Mouse (Mus musculus) limb, embryonic 13.5 days (tissue): ENCODE results near the gene Rock2. TPM values are rescaled to one million over a fixed set of nuclear protein-coding genes. Genes with fewer than 3 reads are reported as not detected.

Experiments
- ATAC-seq: fragments of 200-750 bp; cut with Nextera tagmentation; 2 replicates; pipeline ENCODE4 v1.8.0; 2017; ENCODE audit warnings: low read depth, moderate number of reproducible peaks, moderate TSS enrichment; ENCODE audit not compliant: low FRiP score
- H3K27ac ChIP-seq: fragments of 300-500 bp; sonication (generic); 2 replicates; pipeline ENCODE4 v1.5.1; 2015; ENCODE audit warnings: inconsistent platforms, mild to moderate bottlenecking, moderate library complexity
- H3K27me3 ChIP-seq: fragments of 300-500 bp; sonication (generic); 2 replicates; pipeline ENCODE4 v1.6.1; 2015; ENCODE audit warnings: mild to moderate bottlenecking, inconsistent platforms
- H3K36me3 ChIP-seq: fragments of 300-500 bp; sonication (generic); 2 replicates; pipeline ENCODE4 v1.6.1; 2015; ENCODE audit warnings: inconsistent platforms, mild to moderate bottlenecking, moderate library complexity
- H3K4me1 ChIP-seq: fragments of 300-500 bp; sonication (generic); 2 replicates; pipeline ENCODE4 v1.6.1; 2015; ENCODE audit warnings: inconsistent platforms
- H3K4me2 ChIP-seq: fragments of 300-500 bp; sonication (generic); replicated peaks from 2 replicates; pipeline ENCODE4 v1.6.1; 2015; ENCODE audit warnings: inconsistent platforms, mild to moderate bottlenecking, moderate library complexity
- H3K4me3 ChIP-seq: fragments of 300-500 bp; sonication (generic); 2 replicates; pipeline ENCODE4 v1.5.1; 2015; ENCODE audit warnings: moderate library complexity, mild to moderate bottlenecking, inconsistent platforms
- H3K9ac ChIP-seq: fragments of 300-500 bp; sonication (generic); 2 replicates; pipeline ENCODE4 v1.6.1; 2015; ENCODE audit warnings: mild to moderate bottlenecking, inconsistent platforms
- H3K9me3 ChIP-seq: fragments of 300-500 bp; sonication (generic); 2 replicates; pipeline ENCODE4 v1.6.1; 2016; ENCODE audit warnings: inconsistent platforms
- WGBS: fragments of 180-500 bp; shearing (Covaris S2); methylation state at CpG from one replicate; pipeline ENCODE4 v1.1.7; 2015; 5-methylcytosine and 5-hydroxymethylcytosine counted together
- polyA plus RNA-seq: library from polyadenylated mRNA; unstranded; fragments of >200 nt; fragmentation: Nextera tagmentation; extraction: Ambion mirVana; gene quantifications from 2 replicates; pipeline ENCODE4 v1.2.1, GENCODE M21; 2015

Gene Rock2
- polyA plus RNA-seq, 1 experiment from 2014 or later = 14.9 TPM

- no peaks in the 10 kb centered on the region for H3K9me3 ChIP-seq
- H3K4me1 ChIP-seq = peaks cover 11% of the 10 kb centered on the region
- ATAC-seq = no peak
- WGBS = 93% methylated on average over 2 of the region's 2 CpGs
- H3K4me2 ChIP-seq = no peak overlapping the region
- peaks cover 24% of the 10 kb centered on the region for H3K27me3 ChIP-seq
- H3K27ac ChIP-seq = no peak overlapping the region
- no peak overlapping the region for H3K4me3 ChIP-seq
- peaks cover 6% of the 10 kb centered on the region for H3K36me3 ChIP-seq
- no peak overlapping the region for H3K9ac ChIP-seq
Observed at GRCm38 (mm10) chr12:16994291-16994690, 99.6 kb downstream of the Rock2 start.

- Histone ChIP-seq H3K4me3 (no peak overlapping the region), H3K9ac (no peak overlapping the region), H3K27ac (no peak overlapping the region), H3K4me1 (peaks cover 16% of the 10 kb centered on the region), H3K9me3 (no peaks in the 10 kb centered on the region), H3K36me3 (no peaks in the 10 kb centered on the region; the same call in 1 of the 2 replicates), H3K4me2 (no peak overlapping the region), H3K27me3 (peaks cover 39% of the 10 kb centered on the region)
- 88% methylated on average over 5 of the region's 5 CpGs for WGBS
- ATAC-seq = no peak
Observed at GRCm38 (mm10) chr12:16996281-16996680, 101.6 kb downstream of the Rock2 start.

DNA sequence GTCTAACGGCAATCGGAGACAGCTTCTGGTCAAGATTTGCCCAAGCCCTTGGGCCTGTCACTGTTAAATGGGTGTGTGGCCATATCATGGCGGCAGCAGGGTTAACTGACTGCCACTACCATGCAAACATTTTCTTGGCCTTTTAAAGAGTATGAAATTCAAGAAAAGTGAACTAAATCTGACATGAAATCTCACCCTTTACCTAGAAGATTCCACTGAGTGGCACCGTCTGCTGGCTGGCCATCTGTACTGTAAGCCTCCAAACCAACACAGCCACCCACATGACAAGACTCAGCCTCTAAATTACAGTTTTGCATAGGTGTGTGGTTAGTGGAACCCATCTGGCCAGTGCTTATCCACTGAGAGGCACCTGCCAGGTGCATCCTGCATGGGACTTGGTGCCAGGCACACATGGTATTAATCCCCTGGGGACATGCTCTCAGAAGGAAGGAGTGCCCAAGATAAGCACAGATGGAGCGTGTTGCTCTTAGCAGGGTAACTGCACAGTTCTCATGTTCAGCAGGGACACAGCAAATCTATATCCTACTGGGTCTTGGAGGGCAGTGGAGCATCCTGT is 102.3 kb downstream of the Rock2 start:
- no peak overlapping the region for H3K4me2 ChIP-seq
- WGBS = 87% methylated on average over 5 of the region's 5 CpGs
- peaks cover 16% of the 10 kb centered on the region for H3K4me1 ChIP-seq
- ATAC-seq = no peak
- no peaks in the 10 kb centered on the region for H3K9me3 ChIP-seq
- no peak overlapping the region for H3K9ac ChIP-seq
- H3K4me3 ChIP-seq = no peak overlapping the region
- H3K27ac ChIP-seq = no peak overlapping the region
- H3K36me3 ChIP-seq = no peaks in the 10 kb centered on the region
- peaks cover 46% of the 10 kb centered on the region for H3K27me3 ChIP-seq

DNA sequence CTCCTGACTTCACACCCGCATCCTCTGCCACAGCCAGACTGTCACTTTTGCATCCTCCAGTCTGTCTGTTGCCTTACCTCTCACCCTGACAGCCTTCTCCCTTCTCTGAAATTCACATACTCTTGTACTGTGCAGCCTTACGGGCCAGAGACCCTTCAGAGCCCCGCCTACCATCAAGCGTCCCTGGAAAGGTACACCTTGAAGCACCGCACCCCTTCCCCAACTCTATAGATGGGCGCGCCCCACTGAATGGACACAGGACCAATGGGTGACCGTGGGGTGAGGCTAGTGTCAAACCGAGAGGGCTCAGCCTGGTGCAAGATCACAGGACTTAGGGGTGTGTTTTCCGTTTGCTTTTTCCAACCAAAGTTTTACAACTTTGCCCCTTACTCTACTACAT is 104.5 kb downstream of the Rock2 start:
- 7% methylated on average over 10 of the region's 10 CpGs for WGBS
- Histone ChIP-seq H3K27ac (no peak overlapping the region), H3K4me2 (peak overlapping the region; percentile 89), H3K27me3 (peaks cover 48% of the 10 kb centered on the region), H3K36me3 (no peaks in the 10 kb centered on the region), H3K9me3 (no peaks in the 10 kb centered on the region), H3K4me1 (peaks cover 16% of the 10 kb centered on the region), H3K4me3 (peak overlapping the region; percentile 65), H3K9ac (peak overlapping the region; percentile 63)
- ATAC-seq = no peak

- peaks cover 16% of the 10 kb centered on the region for H3K4me1 ChIP-seq
- peaks cover 48% of the 10 kb centered on the region for H3K27me3 ChIP-seq
- peak within 1 kb of the TSS; percentile 65 for H3K4me3 ChIP-seq
- peak within 1 kb of the TSS; percentile 63 for H3K9ac ChIP-seq
- 2% methylated on average over 57 of the region's 57 CpGs for WGBS
- peak; percentile 92 for ATAC-seq
- no peaks in the 10 kb centered on the region for H3K36me3 ChIP-seq
- H3K9me3 ChIP-seq = no peaks in the 10 kb centered on the region
- H3K4me2 ChIP-seq = peak within 1 kb of the TSS; percentile 89
- no peak within 1 kb of the TSS for H3K27ac ChIP-seq
Observed at GRCm38 (mm10) chr12:16999739-17000497, 105.2 kb downstream of the Rock2 start, which contains the start of gene Pqlc3. Pqlc3 (minus strand) TSS chr12:17000408.

DNA sequence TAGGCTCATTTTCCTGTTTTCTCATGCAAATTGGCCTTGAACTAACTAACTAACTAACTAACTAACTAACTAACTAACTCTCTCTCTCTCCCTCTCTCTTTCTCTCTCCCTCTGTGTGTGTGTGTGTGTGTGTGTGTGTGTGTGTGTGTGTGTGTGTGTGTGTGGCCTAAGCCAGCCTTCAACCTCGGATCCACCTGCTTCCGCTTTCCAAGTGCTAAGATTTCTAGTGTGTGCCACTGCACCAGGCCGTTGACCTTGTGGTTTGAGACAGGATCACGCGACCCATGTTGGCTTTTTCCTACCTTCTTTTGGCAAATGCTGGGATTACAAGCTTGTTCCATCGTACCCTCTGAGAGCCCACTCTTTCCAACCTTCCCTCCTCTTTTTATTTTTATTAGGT is 105.9 kb downstream of the Rock2 start:
- Histone ChIP-seq H3K9ac (no peak overlapping the region), H3K27ac (no peak overlapping the region), H3K4me1 (peaks cover 16% of the 10 kb centered on the region), H3K9me3 (no peaks in the 10 kb centered on the region), H3K36me3 (no peaks in the 10 kb centered on the region), H3K4me3 (no peak overlapping the region), H3K4me2 (peak overlapping the region; percentile 89), H3K27me3 (peaks cover 48% of the 10 kb centered on the region)
- WGBS = 48% methylated on average over 6 of the region's 6 CpGs
- ATAC-seq = no peak

- ATAC-seq = no peak
- Histone ChIP-seq H3K4me2 (no peak overlapping the region), H3K4me3 (no peak overlapping the region), H3K27ac (no peak overlapping the region), H3K9ac (no peak overlapping the region), H3K9me3 (no peaks in the 10 kb centered on the region), H3K4me1 (peaks cover 16% of the 10 kb centered on the region), H3K36me3 (no peaks in the 10 kb centered on the region), H3K27me3 (peaks cover 48% of the 10 kb centered on the region)
- WGBS = 47% methylated on average over 4 of the region's 4 CpGs
Observed at GRCm38 (mm10) chr12:17001211-17001610, 106.5 kb downstream of the Rock2 start.

DNA sequence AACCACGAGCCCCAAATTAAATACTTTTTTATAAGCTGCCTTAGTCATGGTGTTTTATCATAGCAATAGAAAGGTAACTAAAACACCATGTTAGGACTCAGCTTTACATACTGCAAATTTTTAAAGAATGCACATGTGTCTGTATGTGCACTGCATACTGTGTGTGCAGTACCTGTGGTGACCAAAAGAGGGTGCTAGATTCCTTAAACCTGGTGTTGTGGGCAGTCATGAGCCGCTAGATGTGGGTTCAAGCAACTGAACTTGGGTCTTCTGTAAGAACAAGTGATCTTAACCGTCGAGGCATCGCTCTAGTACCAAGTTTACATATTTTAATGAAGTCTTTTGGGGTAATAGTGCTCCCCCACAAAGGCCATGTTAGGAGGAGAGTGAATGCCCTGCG is 114.8 kb downstream of the Rock2 start:
- no peak overlapping the region for H3K9ac ChIP-seq

DNA sequence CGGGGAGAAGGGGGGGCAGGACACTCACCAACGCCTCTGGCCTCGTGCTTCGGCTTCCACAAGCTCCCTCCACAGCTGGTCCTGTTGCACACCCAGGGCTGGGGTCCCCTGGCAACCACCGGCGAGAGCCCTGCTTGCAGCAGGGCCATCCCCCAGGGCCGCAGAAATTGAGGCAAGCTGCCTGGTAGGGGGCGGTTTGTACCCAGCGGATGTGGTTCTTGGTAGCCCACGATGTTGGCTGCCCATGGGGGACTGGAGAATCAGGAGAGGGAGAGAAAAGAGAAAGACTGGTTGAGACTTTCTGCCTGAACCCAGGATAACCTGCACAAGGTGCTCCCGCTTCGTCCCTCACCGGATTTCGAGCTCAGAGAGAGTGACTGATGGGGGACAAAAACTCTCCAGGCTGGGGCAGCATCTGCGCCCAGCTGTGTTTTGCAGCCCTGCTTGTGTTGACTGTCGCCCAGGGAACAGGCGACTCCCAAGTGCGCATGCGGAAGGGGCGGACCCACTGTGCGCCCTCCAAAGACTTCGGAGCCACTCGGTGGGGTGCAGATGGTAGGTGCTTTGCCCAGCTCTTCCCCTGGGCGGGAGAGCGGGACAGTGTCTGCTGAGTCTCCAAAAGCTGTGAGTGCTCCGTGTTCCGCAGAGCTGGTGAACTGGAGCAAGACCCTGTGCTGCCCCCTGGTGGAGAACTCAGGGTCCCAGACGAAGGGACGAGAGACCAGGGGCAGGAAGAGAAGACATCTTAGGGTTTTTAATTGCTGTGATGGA is 116.6 kb downstream of the Rock2 start, which contains the start of gene 2410004P03Rik:
Gene 2410004P03Rik (minus strand): TSS at position 628 of the 771 bp plus-strand sequence.
- Histone ChIP-seq H3K27ac (no peak within 1 kb of the TSS), H3K4me3 (peak within 1 kb of the TSS; percentile 44), H3K9me3 (peaks cover 5% of the 10 kb centered on the region), H3K36me3 (no peaks in the 10 kb centered on the region), H3K27me3 (no peaks in the 10 kb centered on the region), H3K4me1 (no peaks in the 10 kb centered on the region), H3K9ac (peak within 1 kb of the TSS; percentile 62), H3K4me2 (peak within 1 kb of the TSS; percentile 69)
- peak; percentile 75 for ATAC-seq
- WGBS = 8% methylated on average over 29 of the region's 29 CpGs

More for the DNA sequence above, 114.8 kb downstream of the Rock2 start:
- Histone ChIP-seq H3K4me3 (no peak overlapping the region), H3K9me3 (peaks cover 5% of the 10 kb centered on the region), H3K36me3 (no peaks in the 10 kb centered on the region), H3K27ac (no peak overlapping the region), H3K4me2 (no peak overlapping the region), H3K4me1 (no peaks in the 10 kb centered on the region), H3K27me3 (no peaks in the 10 kb centered on the region)
- no peak for ATAC-seq
- 92% methylated on average over 6 of the region's 6 CpGs for WGBS

GRCm38 (mm10) chr12:17012067-17012899 is 117.6 kb downstream of the Rock2 start:
- Histone ChIP-seq H3K4me3 (no peak overlapping the region), H3K9ac (no peak overlapping the region), H3K27me3 (no peaks in the 10 kb centered on the region), H3K27ac (no peak overlapping the region), H3K9me3 (peaks cover 5% of the 10 kb centered on the region), H3K36me3 (no peaks in the 10 kb centered on the region), H3K4me1 (no peaks in the 10 kb centered on the region), H3K4me2 (no peak overlapping the region)
- WGBS = 62% methylated on average over 2 of the region's 2 CpGs
- ATAC-seq = no peak; the same call in 1 of the 2 replicates

DNA sequence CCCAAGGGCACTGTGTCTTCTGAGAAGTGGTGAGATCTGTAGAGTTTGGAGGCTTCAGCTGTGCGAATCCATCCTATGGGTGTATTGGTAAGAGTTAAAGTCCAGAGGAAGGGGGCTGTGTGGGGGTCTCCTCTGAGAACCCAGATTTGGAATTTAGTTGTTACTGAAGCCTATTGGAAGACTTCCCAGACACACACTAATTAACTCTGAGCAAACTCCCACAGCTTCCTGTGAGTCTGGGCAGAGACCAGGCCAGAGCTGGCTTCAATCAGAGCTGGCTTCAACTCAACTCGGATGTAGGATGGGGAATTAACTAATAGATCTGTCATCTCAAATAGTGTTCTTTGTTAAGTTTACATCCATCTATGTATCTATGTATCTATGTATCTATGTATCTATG is 121.0 kb downstream of the Rock2 start:
- H3K9me3 ChIP-seq = no peaks in the 10 kb centered on the region
- WGBS = 72% methylated on average over 2 of the region's 2 CpGs
- H3K4me2 ChIP-seq = no peak overlapping the region
- H3K9ac ChIP-seq = no peak overlapping the region
- H3K27me3 ChIP-seq = no peaks in the 10 kb centered on the region
- H3K27ac ChIP-seq = no peak overlapping the region
- H3K4me3 ChIP-seq = no peak overlapping the region
- H3K36me3 ChIP-seq = no peaks in the 10 kb centered on the region
- no peak for ATAC-seq
- no peaks in the 10 kb centered on the region for H3K4me1 ChIP-seq
